Mouse (Mus musculus) fibroblast of lung, adult 2 months (primary cell): ENCODE data around the gene Rbp7.

Experiments used
- DNase-seq: peaks from one replicate; pipeline ENCODE4 v3.0.0-alpha.2; 2011; ENCODE audit warnings: low read depth

Gene Rbp7

GRCm38 (mm10) chr4:149407461-149407860, 47.3 kb downstream of the Rbp7 start:
- DNase-seq, result no peak

GRCm38 (mm10) chr4:149405713-149406443, 48.9 kb downstream of the Rbp7 start:
- no peak for DNase-seq

- DNase-seq, result no peak
Observed at GRCm38 (mm10) chr4:149404640-149405465, 49.9 kb downstream of the Rbp7 start.

GRCm38 (mm10) chr4:149403037-149403436, 51.7 kb downstream of the Rbp7 start:
- no peak for DNase-seq

- DNase-seq, result peak; percentile 80
Observed at GRCm38 (mm10) chr4:149401591-149401982, 53.2 kb downstream of the Rbp7 start.

- no peak for DNase-seq
Observed at GRCm38 (mm10) chr4:149400878-149401590, 53.7 kb downstream of the Rbp7 start.
